Mouse (Mus musculus): Measurements from ENCODE around the gene Ncoa7. TPM values are rescaled to one million over a fixed set of nuclear protein-coding genes. Genes with fewer than 3 reads are reported as not detected.

Ncoa7 gene
- total RNA-seq, 2 experiments from 2014 or later: 99.7 to 105 TPM

Other genes starting within 250 kb of the Ncoa7 start
- gene Trmt11, start 202.6 kb downstream of the Ncoa7 start, total RNA-seq (2021): 10 to 100 TPM in 1 of 2 experiments, 1 to 10 TPM in 1; 7.5 to 11.0 TPM
- gene Hint3, start 173.7 kb downstream of the Ncoa7 start, total RNA-seq (2021): 10 to 100 TPM; 38.4 to 40.2 TPM
- 1 to 10 TPM; 5.4 to 8.0 TPM for gene Hey2, start 39.5 kb upstream of the Ncoa7 start, total RNA-seq (2021)

All from layer of hippocampus, postnatal 36 days (tissue).